Mouse (Mus musculus) embryonic facial prominence, embryonic 15.5 days (tissue): ENCODE measurements around the gene Notch2. TPM values are rescaled to one million over a fixed set of nuclear protein-coding genes. Genes with fewer than 3 reads are reported as not detected.
"Not testable (repeated sequence)": the region's sequence is repeated elsewhere in the genome, so short reads cannot be mapped to it uniquely, and the experiment has no call there.

Experiments
- ATAC-seq: fragments of 200-750 bp; cut with Nextera tagmentation; 2 replicates; pipeline ENCODE4 v1.8.0; 2017; ENCODE audit warnings: low read depth, moderate TSS enrichment; ENCODE audit not compliant: insufficient number of reproducible peaks, low FRiP score, low TSS enrichment
- H3K27ac ChIP-seq: fragments of 300-500 bp; sonication (generic); replicated peaks from 2 replicates; pipeline ENCODE4 v1.5.1; 2015; ENCODE audit warnings: mild to moderate bottlenecking, inconsistent platforms
- H3K27me3 ChIP-seq: fragments of 300-500 bp; sonication (generic); 2 replicates; pipeline ENCODE4 v1.6.1; 2015; ENCODE audit warnings: inconsistent platforms
- H3K36me3 ChIP-seq: fragments of 300-500 bp; sonication (generic); 2 replicates; pipeline ENCODE4 v1.6.1; 2015; ENCODE audit warnings: mild to moderate bottlenecking, inconsistent platforms
- H3K4me1 ChIP-seq: fragments of 300-500 bp; sonication (generic); 2 replicates; pipeline ENCODE4 v1.6.1; 2015; ENCODE audit warnings: inconsistent platforms
- H3K4me2 ChIP-seq: fragments of 300-500 bp; sonication (generic); replicated peaks from 2 replicates; pipeline ENCODE4 v1.6.1; 2015; ENCODE audit warnings: mild to moderate bottlenecking, inconsistent platforms
- H3K4me3 ChIP-seq: fragments of 300-500 bp; sonication (generic); replicated peaks from 2 replicates; pipeline ENCODE4 v1.5.1; 2015; ENCODE audit warnings: mild to moderate bottlenecking, inconsistent platforms
- H3K9ac ChIP-seq: fragments of 300-500 bp; sonication (generic); 2 replicates; pipeline ENCODE4 v1.6.1; 2015; ENCODE audit warnings: inconsistent platforms
- H3K9me3 ChIP-seq: fragments of 300-500 bp; sonication (generic); replicated peaks from 2 replicates; pipeline ENCODE4 v1.6.1; 2016; ENCODE audit warnings: inconsistent platforms
- WGBS: fragments of 180-500 bp; shearing (Covaris S2); methylation state at CpG from one replicate; pipeline ENCODE4 v1.1.7; 2015; 5-methylcytosine and 5-hydroxymethylcytosine counted together
- polyA plus RNA-seq: library from polyadenylated mRNA; unstranded; fragments of >200 nt; fragmentation: Nextera tagmentation; extraction: Ambion mirVana; gene quantifications from 2 replicates; pipeline ENCODE4 v1.2.1, GENCODE M21; 2015

The Notch2 gene
- polyA plus RNA-seq, 1 experiment from 2014 or later: 31.8 TPM

DNA sequence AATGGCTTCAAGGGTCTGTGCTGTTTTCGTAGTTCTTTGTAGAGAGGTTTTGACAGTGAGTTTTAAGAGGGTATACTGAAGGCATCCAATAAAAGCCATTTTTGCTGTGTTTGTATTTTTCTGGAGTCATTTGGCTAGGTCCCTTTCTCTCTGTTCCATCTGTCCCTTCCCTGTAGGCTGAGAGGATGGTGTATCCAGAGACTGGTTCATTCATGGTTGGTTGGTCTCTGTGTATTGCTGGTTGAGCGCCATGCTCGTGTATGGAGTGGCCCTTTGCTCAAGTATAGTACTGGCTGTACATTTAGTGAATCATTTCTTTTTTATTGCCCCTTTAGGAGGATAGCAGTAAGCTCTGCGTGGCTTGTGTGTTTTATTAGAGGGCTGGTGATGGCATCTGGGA is 30.3 kb downstream of the Notch2 start:
- peak overlapping the region; percentile 78 for H3K27ac ChIP-seq
- no peak for ATAC-seq
- no peaks in the 10 kb centered on the region for H3K27me3 ChIP-seq
- no peaks in the 10 kb centered on the region for H3K36me3 ChIP-seq
- H3K9ac ChIP-seq: no peak overlapping the region
- H3K9me3 ChIP-seq: no peaks in the 10 kb centered on the region
- 0 out of 2 replicates have a peak overlapping the region, but pooled peaks have one; percentile 34 for H3K4me2 ChIP-seq
- WGBS: 63% methylated on average over 4 of the region's 4 CpGs
- no peak overlapping the region for H3K4me3 ChIP-seq
- H3K4me1 ChIP-seq: peaks cover 67% of the 10 kb centered on the region

GRCm38 (mm10) chr3:98044768-98045368 is 31.5 kb downstream of the Notch2 start:
- H3K9me3 ChIP-seq: no peaks in the 10 kb centered on the region
- no peak overlapping the region for H3K4me2 ChIP-seq
- H3K4me3 ChIP-seq: no peak overlapping the region
- ATAC-seq: no peak
- no peaks in the 10 kb centered on the region for H3K36me3 ChIP-seq
- WGBS: 84% methylated on average over 4 of the region's 4 CpGs
- no peak overlapping the region for H3K9ac ChIP-seq
- peaks cover 56% of the 10 kb centered on the region for H3K4me1 ChIP-seq
- no peaks in the 10 kb centered on the region for H3K27me3 ChIP-seq
- H3K27ac ChIP-seq: no peak overlapping the region

- 51% methylated on average over 8 of the region's 8 CpGs for WGBS
- Histone ChIP-seq H3K9me3 (no peaks in the 10 kb centered on the region), H3K36me3 (0 out of 2 replicates have a peak, but pooled peaks cover 3% of the 10 kb centered on the region), H3K27ac (no peak overlapping the region), H3K4me3 (no peak overlapping the region), H3K4me1 (peaks cover 58% of the 10 kb centered on the region), H3K27me3 (no peaks in the 10 kb centered on the region), H3K9ac (no peak overlapping the region), H3K4me2 (no peak overlapping the region)
- ATAC-seq: no peak; the same call in 1 of the 2 replicates
Observed at GRCm38 (mm10) chr3:98045465-98046148, 32.3 kb downstream of the Notch2 start.

- H3K27me3 ChIP-seq: no peaks in the 10 kb centered on the region
- 0 out of 2 replicates have a peak, but pooled peaks cover 3% of the 10 kb centered on the region for H3K36me3 ChIP-seq
- 61% methylated on average over 8 of the region's 8 CpGs for WGBS
- ATAC-seq: no peak
- no peak overlapping the region for H3K27ac ChIP-seq
- no peak overlapping the region for H3K4me2 ChIP-seq
- no peaks in the 10 kb centered on the region for H3K9me3 ChIP-seq
- no peak overlapping the region for H3K9ac ChIP-seq
- peaks cover 65% of the 10 kb centered on the region for H3K4me1 ChIP-seq
- H3K4me3 ChIP-seq: no peak overlapping the region
Observed at GRCm38 (mm10) chr3:98046305-98046704, 33.0 kb downstream of the Notch2 start.

DNA sequence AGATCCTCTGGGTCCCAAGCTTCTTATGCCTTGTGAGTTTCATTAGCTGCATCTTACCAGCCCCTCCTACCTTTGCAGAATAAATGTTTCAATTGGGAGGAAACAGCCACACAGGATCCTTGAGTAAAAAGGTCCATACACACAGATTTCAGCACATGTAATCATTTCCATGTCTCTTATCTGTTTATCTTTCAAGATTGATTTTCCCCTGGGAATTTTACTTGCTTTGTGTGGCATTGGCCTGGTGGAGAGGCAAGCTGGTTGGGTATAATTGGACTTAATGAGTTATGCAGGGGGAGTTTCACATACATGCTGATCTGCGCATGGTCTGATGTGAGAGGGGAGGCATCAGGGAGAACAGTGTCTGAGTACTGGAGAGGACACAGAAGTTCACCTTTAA is 36.3 kb downstream of the Notch2 start:
- H3K4me1 ChIP-seq: peaks cover 61% of the 10 kb centered on the region

DNA sequence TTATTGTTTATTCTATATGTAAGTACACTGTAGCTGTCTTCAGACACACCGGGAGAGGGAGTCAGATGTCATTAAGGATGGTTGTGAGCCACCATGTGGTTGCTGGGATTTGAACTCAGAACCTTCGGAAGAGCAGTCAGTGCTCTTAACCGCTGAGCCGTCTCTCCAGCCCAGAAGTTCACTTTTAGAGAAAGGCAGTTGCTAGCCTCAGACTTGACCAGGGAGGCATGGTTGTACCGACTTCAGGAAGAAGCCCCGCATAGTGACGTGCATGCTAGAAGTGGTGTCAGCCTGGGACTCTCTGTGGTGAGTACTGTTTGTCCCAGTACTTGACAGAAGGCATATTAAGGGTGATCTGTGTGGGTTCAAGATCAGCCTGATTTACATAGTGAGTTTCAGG is 36.8 kb downstream of the Notch2 start:
- not testable (repeated sequence) for ATAC-seq, H3K27me3 ChIP-seq, H3K9me3 ChIP-seq, H3K4me2 ChIP-seq, H3K36me3 ChIP-seq, H3K4me3 ChIP-seq, H3K27ac ChIP-seq, H3K9ac ChIP-seq
- WGBS: 92% methylated on average over 7 of the region's 7 CpGs
- peaks cover 65% of the 10 kb centered on the region for H3K4me1 ChIP-seq

More for the DNA sequence above, 36.3 kb downstream of the Notch2 start:
- no peak for ATAC-seq
- no peaks in the 10 kb centered on the region for H3K27me3 ChIP-seq
- H3K36me3 ChIP-seq: 0 out of 2 replicates have a peak, but pooled peaks cover 3% of the 10 kb centered on the region
- no peak overlapping the region for H3K27ac ChIP-seq
- no peak overlapping the region for H3K4me3 ChIP-seq
- H3K4me2 ChIP-seq: no peak overlapping the region
- no peaks in the 10 kb centered on the region for H3K9me3 ChIP-seq
- 93% methylated on average over 1 of the region's 1 CpGs for WGBS
- no peak overlapping the region for H3K9ac ChIP-seq

GRCm38 (mm10) chr3:98050492-98051406 is 37.4 kb downstream of the Notch2 start:
- 58% methylated on average over 14 of the region's 14 CpGs for WGBS
- H3K27ac ChIP-seq: no peak overlapping the region
- no peaks in the 10 kb centered on the region for H3K9me3 ChIP-seq
- H3K36me3 ChIP-seq: 0 out of 2 replicates have a peak, but pooled peaks cover 3% of the 10 kb centered on the region
- peaks cover 68% of the 10 kb centered on the region for H3K4me1 ChIP-seq
- no peak overlapping the region for H3K4me3 ChIP-seq
- H3K27me3 ChIP-seq: no peaks in the 10 kb centered on the region
- no peak for ATAC-seq
- no peak overlapping the region for H3K9ac ChIP-seq
- H3K4me2 ChIP-seq: no peak overlapping the region

GRCm38 (mm10) chr3:98051407-98051968 is 38.2 kb downstream of the Notch2 start:
- no peak overlapping the region for H3K9ac ChIP-seq
- no peaks in the 10 kb centered on the region for H3K9me3 ChIP-seq
- WGBS: 51% methylated on average over 16 of the region's 16 CpGs
- ATAC-seq: no peak
- H3K4me1 ChIP-seq: peaks cover 68% of the 10 kb centered on the region
- no peak overlapping the region for H3K4me2 ChIP-seq
- 0 out of 2 replicates have a peak, but pooled peaks cover 3% of the 10 kb centered on the region for H3K36me3 ChIP-seq
- no peaks in the 10 kb centered on the region for H3K27me3 ChIP-seq
- no peak overlapping the region for H3K4me3 ChIP-seq
- H3K27ac ChIP-seq: no peak overlapping the region

DNA sequence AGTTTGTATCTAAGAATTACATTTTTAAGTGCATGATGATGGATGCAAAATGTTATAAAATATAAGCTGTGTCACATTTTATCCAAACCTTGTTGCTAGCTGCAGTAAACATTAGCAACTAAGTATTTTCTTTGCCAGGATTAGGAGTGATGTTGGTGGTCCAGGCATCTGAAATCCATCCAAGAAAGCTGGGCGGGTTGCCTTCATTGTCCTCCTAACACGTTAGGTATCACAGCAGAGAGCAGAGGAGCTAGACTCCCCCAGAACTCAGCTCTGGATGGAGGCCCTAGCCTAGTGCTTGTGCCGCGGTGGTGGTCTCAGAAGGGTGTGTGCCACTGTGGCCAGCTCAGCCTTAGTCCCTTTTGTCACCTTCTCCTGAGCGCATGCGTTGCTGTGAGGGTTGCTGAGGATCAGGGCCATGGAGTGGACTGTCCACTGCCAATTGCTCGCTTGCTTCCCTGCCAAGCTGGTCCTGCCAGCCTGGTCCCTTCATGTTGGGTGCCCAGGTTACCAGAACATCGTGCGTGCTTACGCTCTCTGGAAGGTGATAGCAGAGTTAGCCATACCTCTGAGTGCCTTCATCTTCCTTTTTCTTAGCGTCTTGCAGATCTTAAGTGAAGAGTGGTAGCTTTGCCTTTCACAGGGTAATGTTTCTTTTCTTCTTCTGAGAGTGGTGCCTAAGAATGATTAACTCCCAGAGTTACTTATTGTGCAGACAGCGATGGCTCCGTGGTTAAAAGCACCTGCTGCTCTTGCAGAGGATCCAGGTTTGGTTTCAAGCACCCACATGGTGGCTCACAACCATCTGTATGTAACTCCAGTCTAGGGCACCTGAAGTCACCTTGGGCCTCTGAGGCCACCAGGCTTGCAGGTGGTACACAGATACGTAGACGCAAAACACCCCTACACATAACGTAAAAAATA is 39.4 kb downstream of the Notch2 start:
- 83% methylated on average over 16 of the region's 16 CpGs for WGBS
- no peak overlapping the region for H3K27ac ChIP-seq
- peaks cover 70% of the 10 kb centered on the region for H3K4me1 ChIP-seq

GRCm38 (mm10) chr3:98053817-98054216 is 40.5 kb downstream of the Notch2 start:
- ATAC-seq: no peak
- Histone ChIP-seq H3K36me3 (0 out of 2 replicates have a peak, but pooled peaks cover 3% of the 10 kb centered on the region), H3K4me3 (no peak overlapping the region), H3K9ac (no peak overlapping the region), H3K27ac (no peak overlapping the region), H3K9me3 (no peaks in the 10 kb centered on the region), H3K4me2 (no peak overlapping the region), H3K4me1 (peaks cover 70% of the 10 kb centered on the region), H3K27me3 (no peaks in the 10 kb centered on the region)
- 36% methylated on average over 1 of the region's 1 CpGs for WGBS

More for the DNA sequence above, 39.4 kb downstream of the Notch2 start:
- Histone ChIP-seq H3K4me3 (no peak overlapping the region), H3K4me2 (no peak overlapping the region), H3K27me3 (no peaks in the 10 kb centered on the region), H3K9ac (no peak overlapping the region), H3K36me3 (0 out of 2 replicates have a peak, but pooled peaks cover 3% of the 10 kb centered on the region), H3K9me3 (no peaks in the 10 kb centered on the region)
- ATAC-seq: no peak
